Mouse (Mus musculus): Measurements from ENCODE around the gene Gm9903. TPM values are rescaled to one million over a fixed set of nuclear protein-coding genes. Genes with fewer than 3 reads are reported as not detected.

Gene Gm9903
- polyA plus RNA-seq, 1 experiment from 2014 or later: 0.35 TPM

DNA sequence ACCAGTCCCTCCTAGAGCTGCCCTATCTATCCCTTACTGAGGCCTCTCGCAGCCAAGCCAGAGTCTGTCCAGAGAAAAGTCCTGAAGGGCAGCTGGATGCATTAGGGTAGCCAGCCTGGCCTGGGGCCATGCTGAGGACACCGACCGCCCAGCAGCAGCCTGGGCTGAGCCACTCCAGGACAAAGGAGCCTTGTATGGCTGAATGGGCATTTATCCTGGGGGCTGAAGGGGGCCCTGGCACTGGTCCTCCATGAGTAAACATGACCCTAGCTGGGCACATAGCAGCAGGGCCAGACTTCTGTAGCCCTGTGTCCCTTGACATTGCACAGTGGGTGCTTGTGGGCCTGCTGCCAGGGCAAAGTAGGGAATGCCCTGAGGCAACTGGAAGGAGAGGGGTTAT lies 44.7 kb downstream of the Gm9903 start:
- Histone ChIP-seq H3K9me3 (replicated peaks) (no peaks in the 10 kb centered on the region), H3K9ac (no peak overlapping the region), H3K36me3 (peaks cover 36% of the 10 kb centered on the region), H3K4me1 (peaks cover 7% of the 10 kb centered on the region), H3K4me2 (replicated peaks) (no peak overlapping the region), H3K27me3 (no peaks in the 10 kb centered on the region), H3K27ac (peak overlapping the region; percentile 41; the same call in 1 of the 2 replicates), H3K4me3 (no peak overlapping the region)
- WGBS: 62% methylated on average over 3 of the region's 3 CpGs
- peak; percentile 48; the same call in 1 of the 2 replicates for ATAC-seq (ENCODE audit: low FRiP score)

DNA sequence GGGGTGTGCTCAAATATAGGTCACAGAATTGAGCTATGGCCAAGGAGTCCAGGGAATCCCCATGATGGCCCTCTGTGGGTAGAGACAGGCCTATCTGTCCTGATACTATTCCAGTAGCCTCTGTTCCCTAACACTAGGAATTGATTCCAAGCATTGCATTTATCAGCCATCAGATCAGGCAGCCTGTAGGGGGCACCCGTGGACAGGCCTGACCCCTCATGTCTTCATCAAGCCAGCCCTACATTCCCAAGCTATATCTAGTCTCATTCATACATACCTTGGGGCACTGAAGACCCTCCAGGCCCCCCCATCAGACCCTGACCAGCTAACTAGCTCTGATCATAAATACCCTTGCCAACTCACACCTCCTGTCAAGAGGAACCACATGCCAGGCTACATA lies 46.2 kb downstream of the Gm9903 start:
- no peak overlapping the region for H3K4me3 ChIP-seq
- peaks cover 21% of the 10 kb centered on the region for H3K36me3 ChIP-seq
- peaks cover 7% of the 10 kb centered on the region for H3K4me1 ChIP-seq
- no peak for ATAC-seq (ENCODE audit: low FRiP score)
- 0% methylated on average over 1 of the region's 1 CpGs for WGBS
- no peak overlapping the region for H3K9ac ChIP-seq
- no peaks in the 10 kb centered on the region for H3K27me3 ChIP-seq
- H3K27ac ChIP-seq: no peak overlapping the region
- H3K4me2 ChIP-seq (replicated peaks): no peak overlapping the region
- H3K9me3 ChIP-seq (replicated peaks): no peaks in the 10 kb centered on the region

DNA sequence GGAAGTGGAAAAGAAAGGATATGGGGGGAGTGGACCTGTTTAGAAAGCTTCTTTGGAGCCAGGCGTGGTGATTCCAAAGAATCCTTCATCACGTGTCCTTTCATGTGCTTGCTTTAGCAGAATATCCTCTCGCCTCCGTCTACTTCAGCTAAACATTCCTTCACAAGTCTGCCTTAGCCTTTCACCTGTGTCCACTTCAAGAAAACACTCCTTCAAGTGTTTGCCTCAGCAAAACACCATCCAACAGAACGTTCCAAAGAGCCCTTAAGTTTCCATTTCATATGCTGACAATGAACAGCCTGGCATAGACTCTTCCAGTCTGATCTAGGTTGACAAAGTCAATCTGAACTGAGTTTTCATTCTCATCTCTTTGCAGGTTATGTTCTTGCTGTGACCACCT lies 48.5 kb downstream of the Gm9903 start:
- WGBS: 84% methylated on average over 5 of the region's 5 CpGs
- H3K4me1 ChIP-seq: peaks cover 7% of the 10 kb centered on the region
- no peak overlapping the region for H3K4me3 ChIP-seq
- H3K27me3 ChIP-seq: no peaks in the 10 kb centered on the region
- no peak overlapping the region for H3K9ac ChIP-seq
- ATAC-seq (ENCODE audit: low FRiP score): no peak
- no peak overlapping the region for H3K27ac ChIP-seq
- H3K9me3 ChIP-seq (replicated peaks): no peaks in the 10 kb centered on the region
- no peak overlapping the region for H3K4me2 ChIP-seq (replicated peaks)
- peaks cover 4% of the 10 kb centered on the region; the same call in 1 of the 2 replicates for H3K36me3 ChIP-seq

DNA sequence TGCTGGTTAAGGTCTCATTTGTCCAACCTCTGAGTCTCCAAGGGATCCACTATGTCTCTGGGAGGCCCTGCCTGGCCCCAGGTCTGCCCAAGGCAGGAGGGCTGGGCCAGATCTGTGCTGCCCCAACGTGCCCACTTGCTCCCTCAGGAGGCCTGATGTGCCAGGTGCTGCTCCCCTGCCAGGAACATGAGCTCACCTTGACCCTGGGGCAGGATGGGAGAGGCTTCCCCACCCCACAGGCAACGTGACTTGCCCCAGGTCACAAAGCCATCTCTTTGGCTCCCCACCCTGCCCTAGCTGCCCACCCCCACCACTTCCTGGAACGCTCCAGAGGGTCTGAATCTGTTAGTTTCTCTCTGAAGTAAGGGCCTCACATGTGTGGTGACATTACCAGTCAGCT lies 51.3 kb downstream of the Gm9903 start:
- Histone ChIP-seq H3K4me2 (replicated peaks) (no peak overlapping the region), H3K4me3 (no peak overlapping the region)
- 71% methylated on average over 3 of the region's 3 CpGs for WGBS

More for the DNA sequence above, 51.3 kb downstream of the Gm9903 start:
- ATAC-seq (ENCODE audit: low FRiP score): no peak
- Histone ChIP-seq H3K27ac (no peak overlapping the region), H3K4me1 (peaks cover 3% of the 10 kb centered on the region; the same call in 1 of the 2 replicates), H3K36me3 (no peaks in the 10 kb centered on the region), H3K9ac (no peak overlapping the region), H3K9me3 (replicated peaks) (no peaks in the 10 kb centered on the region), H3K27me3 (peaks cover 13% of the 10 kb centered on the region; the same call in 1 of the 2 replicates)

Other genes with a start within 250 kb of the Gm9903 start
- 2.8 and 3.2 TPM in 2 replicates for gene Nkx1-1, start 195.9 kb upstream of the Gm9903 start, polyA plus RNA-seq (2016; fragmentation: Nextera tagmentation; extraction: Ambion mirVana)
- gene Fam53a, start 290 bp upstream of the Gm9903 start, polyA plus RNA-seq (2016; fragmentation: Nextera tagmentation; extraction: Ambion mirVana): 42.3 and 50.8 TPM in 2 replicates
- gene Slbp, start 22.6 kb downstream of the Gm9903 start, polyA plus RNA-seq (2016; fragmentation: Nextera tagmentation; extraction: Ambion mirVana): 182 and 186 TPM in 2 replicates
- gene Tacc3, start 28.2 kb downstream of the Gm9903 start, polyA plus RNA-seq (2016; fragmentation: Nextera tagmentation; extraction: Ambion mirVana): 161 TPM in 2 replicates
- 33.3 and 33.8 TPM in 2 replicates for gene Tmem129, start 28.5 kb downstream of the Gm9903 start, polyA plus RNA-seq (2016; fragmentation: Nextera tagmentation; extraction: Ambion mirVana)
- gene Fgfr3, start 91.7 kb downstream of the Gm9903 start, polyA plus RNA-seq (2016; fragmentation: Nextera tagmentation; extraction: Ambion mirVana): 63.6 and 68.4 TPM in 2 replicates
- 57.3 and 58.0 TPM in 2 replicates for gene Letm1, start 152.9 kb downstream of the Gm9903 start, polyA plus RNA-seq (2016; fragmentation: Nextera tagmentation; extraction: Ambion mirVana)
- 98.9 and 104 TPM in 2 replicates for gene Nsd2, start 190.8 kb downstream of the Gm9903 start, polyA plus RNA-seq (2016; fragmentation: Nextera tagmentation; extraction: Ambion mirVana)